Mouse (Mus musculus): ENCODE measurements at regions not wholly inside any gene's neighbourhood (a gene's known extent, or its start where the extent isn't known, plus 50 kb on each side); places are given as distances from the start of the nearest gene placed in this dataset.
A peak's percentile ranks its signal among the peaks of the same experiment; 100 is the strongest.

DNA sequence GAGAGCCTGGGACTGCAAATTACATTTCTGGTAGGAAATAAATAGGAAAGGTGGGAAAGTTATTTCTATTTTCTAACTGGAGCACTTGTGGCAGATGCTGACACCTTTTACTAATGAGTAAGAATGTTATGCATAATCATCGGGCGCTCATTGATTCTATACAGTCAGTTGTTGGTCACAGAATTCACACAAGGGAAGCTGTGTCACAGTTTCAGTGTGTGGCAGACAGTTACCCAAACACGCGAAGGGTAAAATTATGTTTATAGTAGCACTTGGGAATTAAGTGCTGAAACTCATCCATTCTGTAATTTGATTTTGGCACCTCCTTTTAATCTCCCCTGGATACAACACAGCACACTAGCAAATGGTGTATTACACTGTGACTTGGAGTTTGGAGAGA, 1376.8 kb downstream of the Sis start:
- DNase-seq, result no peak

- DNase-seq, result no peak
Observed at GRCm38 (mm10) chr3:71563820-71564418, 1403.7 kb downstream of the Sis start.

DNA sequence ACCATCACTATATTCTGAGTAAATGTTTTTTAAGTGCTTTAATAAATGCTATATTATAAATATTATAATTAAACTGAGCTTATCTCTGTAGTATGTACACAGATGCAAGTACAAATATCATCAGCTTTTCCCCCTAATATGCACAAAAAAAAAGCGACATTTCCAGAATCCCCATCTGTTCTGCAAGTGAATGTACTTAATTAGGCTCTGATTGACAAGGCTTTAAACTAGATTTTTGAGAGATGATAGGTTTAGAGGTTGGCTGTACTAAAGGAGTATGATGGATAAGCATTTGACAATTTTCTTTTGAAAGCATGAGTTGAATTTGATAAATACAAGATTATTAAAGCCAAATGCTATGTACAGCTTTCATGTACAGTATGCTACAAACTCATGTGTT, 1404.8 kb downstream of the Sis start:
- DNase-seq, result no peak

DNA sequence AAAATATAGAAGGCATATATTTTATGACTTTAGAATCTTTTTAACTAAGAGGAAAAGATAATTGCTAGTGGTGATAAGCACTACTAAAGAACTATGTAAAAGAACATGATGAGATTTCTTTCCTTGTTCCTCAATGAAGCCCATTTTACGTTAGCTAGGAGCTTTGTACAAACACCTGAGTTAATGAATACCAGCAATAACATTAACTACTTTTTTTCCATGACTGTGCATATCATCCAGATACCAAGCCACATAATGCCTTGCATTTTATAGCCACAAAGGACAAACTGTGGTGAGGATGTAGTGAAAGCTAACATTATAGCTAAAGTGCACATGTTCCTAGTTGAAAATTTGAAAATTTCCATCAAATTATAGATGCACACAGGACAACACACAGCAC, 1421.8 kb downstream of the Sis start:
- DNase-seq, result no peak

DNA sequence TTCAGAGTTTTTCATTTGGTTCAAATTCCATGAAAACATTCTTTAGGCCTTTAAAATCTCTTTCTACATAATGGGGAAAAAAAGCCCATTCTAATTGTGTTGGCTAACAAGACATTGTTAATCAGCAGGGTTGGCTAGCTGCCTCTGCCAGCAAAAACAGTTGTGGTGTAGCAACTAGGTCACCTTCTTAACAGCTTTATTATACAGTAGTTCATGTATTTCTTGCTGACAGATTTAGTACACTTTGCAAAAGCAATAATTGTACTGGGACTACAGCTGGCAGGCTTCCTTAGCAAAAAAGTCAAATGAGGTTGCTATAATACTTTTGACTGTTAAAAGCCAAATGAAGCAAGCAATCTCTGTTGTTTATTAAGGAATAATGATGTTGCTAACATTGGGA, 1454.8 kb downstream of the Sis start:
- DNase-seq, result peak in 1 of 2 experiments; percentile 3

All from cerebellum, postnatal 25 days (tissue).